Mouse (Mus musculus): Measurements from ENCODE around the gene Actn4. TPM values are rescaled to one million over a fixed set of nuclear protein-coding genes. Genes with fewer than 3 reads are reported as not detected.

Actn4 gene
- polyA plus RNA-seq, 1 experiment from 2014 or later, result 191 TPM

- H3K27ac ChIP-seq (ENCODE audit: low read depth, low read length), result no peak overlapping the region
- H3K4me3 ChIP-seq (ENCODE audit: low read depth, low read length), result no peak overlapping the region
- H3K9ac ChIP-seq (ENCODE audit: low read depth, low read length), result no peak overlapping the region
- peaks cover 54% of the 10 kb centered on the region for H3K4me1 ChIP-seq (replicated peaks; ENCODE audit: control insufficient read depth, insufficient read depth, low read length)
- no peaks in the 10 kb centered on the region for H3K9me3 ChIP-seq (ENCODE audit: control insufficient read depth, low read length)
- DNase-seq (ENCODE audit: low spot score) (no peak), ATAC-seq (replicated peaks; ENCODE audit: low FRiP score) (no peak)
- whole genome bisulfite sequencing, result 83% methylated on average over 7 of the region's 7 CpGs
- no peaks in the 10 kb centered on the region; the same call in 1 of the 2 replicates for H3K36me3 ChIP-seq (ENCODE audit: control insufficient read depth, insufficient read depth, low read length)
- H3K27me3 ChIP-seq (replicated peaks; ENCODE audit: control insufficient read depth, insufficient read depth, low read length), result no peaks in the 10 kb centered on the region
- no peak overlapping the region for H3K4me2 ChIP-seq
Observed at GRCm38 (mm10) chr7:28939418-28940183, 22.5 kb downstream of the Actn4 start.

DNA sequence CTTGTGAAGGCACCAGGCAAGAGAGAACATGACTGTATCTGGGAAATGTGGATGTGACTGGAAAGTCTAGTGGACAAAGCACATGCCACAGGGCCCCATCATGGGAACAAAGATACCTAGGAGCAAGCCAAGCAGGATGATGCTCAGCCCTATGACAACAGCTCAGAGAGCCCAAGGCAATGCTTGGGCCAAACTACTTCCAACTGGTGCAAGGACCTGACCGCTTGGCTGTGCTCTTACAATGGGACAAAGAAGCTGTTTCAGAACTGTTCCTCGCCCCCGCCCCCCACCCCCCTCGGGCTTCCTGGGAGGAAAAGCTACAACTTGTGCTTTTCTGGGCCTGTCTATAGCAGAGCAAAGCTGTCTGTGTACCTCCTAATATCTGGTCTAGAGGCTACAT is 23.5 kb downstream of the Actn4 start:
- Histone ChIP-seq H3K27ac (ENCODE audit: low read depth, low read length) (no peak overlapping the region), H3K4me1 (replicated peaks; ENCODE audit: control insufficient read depth, insufficient read depth, low read length) (peaks cover 57% of the 10 kb centered on the region), H3K36me3 (ENCODE audit: control insufficient read depth, insufficient read depth, low read length) (peaks cover under 1% of the 10 kb centered on the region; the same call in 1 of the 2 replicates), H3K9me3 (ENCODE audit: control insufficient read depth, low read length) (no peaks in the 10 kb centered on the region), H3K27me3 (replicated peaks; ENCODE audit: control insufficient read depth, insufficient read depth, low read length) (no peaks in the 10 kb centered on the region), H3K4me2 (no peak overlapping the region), H3K9ac (ENCODE audit: low read depth, low read length) (no peak overlapping the region), H3K4me3 (ENCODE audit: low read depth, low read length) (no peak overlapping the region)
- WGBS, result 71% methylated on average over 4 of the region's 4 CpGs
- ATAC-seq (replicated peaks; ENCODE audit: low FRiP score), result no peak
- DNase-seq (ENCODE audit: low spot score), result no peak

DNA sequence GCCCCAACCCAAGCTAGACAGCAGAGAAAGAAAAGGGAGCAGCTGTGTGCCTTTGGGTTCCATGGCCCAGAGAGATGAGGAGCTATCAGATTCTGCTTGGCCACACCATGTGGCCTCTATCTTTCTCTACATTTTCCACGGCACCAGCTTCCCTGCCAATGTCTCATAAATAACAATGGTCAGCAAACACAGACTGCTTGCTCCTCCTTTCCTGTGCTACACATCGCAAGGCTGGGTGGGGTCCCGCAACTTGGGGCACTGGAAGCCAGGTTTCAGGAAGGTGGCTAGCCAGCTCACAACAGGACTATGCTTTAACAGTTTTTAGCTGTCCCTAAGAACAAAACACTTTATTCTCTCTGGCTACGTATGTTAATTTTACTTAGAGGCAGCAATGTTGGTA is 25.4 kb downstream of the Actn4 start:
- Histone ChIP-seq H3K4me2 (no peak overlapping the region), H3K4me1 (replicated peaks; ENCODE audit: control insufficient read depth, insufficient read depth, low read length) (peaks cover 61% of the 10 kb centered on the region), H3K27ac (ENCODE audit: low read depth, low read length) (no peak overlapping the region), H3K36me3 (ENCODE audit: control insufficient read depth, insufficient read depth, low read length) (peaks cover 2% of the 10 kb centered on the region; the same call in 1 of the 2 replicates), H3K9ac (ENCODE audit: low read depth, low read length) (no peak overlapping the region), H3K9me3 (ENCODE audit: control insufficient read depth, low read length) (no peaks in the 10 kb centered on the region), H3K4me3 (ENCODE audit: low read depth, low read length) (no peak overlapping the region), H3K27me3 (replicated peaks; ENCODE audit: control insufficient read depth, insufficient read depth, low read length) (no peaks in the 10 kb centered on the region)
- no peak for ATAC-seq (replicated peaks; ENCODE audit: low FRiP score)
- no peak for DNase-seq (ENCODE audit: low spot score)
- WGBS, result 63% methylated on average over 4 of the region's 4 CpGs

DNA sequence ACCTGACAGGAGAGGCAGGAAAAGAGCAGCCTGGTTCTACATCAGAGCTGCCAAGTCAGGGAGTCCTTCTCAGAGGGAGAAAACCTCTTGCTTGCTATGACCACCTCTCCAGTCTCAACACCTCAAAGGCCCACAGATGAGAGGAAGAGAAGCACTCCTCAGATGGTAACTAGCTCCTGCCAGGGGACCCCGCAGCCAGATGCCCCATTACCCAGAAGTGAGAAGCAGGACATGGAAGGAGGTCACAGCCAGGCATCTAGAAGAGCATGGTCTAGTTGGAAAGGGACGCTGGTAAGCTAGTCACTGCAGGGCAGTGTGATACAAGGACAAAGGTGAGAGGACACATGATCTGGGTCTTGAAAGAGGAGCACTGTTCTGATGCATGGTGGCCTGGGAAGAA is 28.3 kb downstream of the Actn4 start:
- Histone ChIP-seq H3K27me3 (replicated peaks; ENCODE audit: control insufficient read depth, insufficient read depth, low read length) (no peaks in the 10 kb centered on the region), H3K27ac (ENCODE audit: low read depth, low read length) (no peak overlapping the region), H3K9ac (ENCODE audit: low read depth, low read length) (no peak overlapping the region), H3K4me1 (replicated peaks; ENCODE audit: control insufficient read depth, insufficient read depth, low read length) (peaks cover 68% of the 10 kb centered on the region), H3K9me3 (ENCODE audit: control insufficient read depth, low read length) (no peaks in the 10 kb centered on the region), H3K36me3 (ENCODE audit: control insufficient read depth, insufficient read depth, low read length) (peaks cover 5% of the 10 kb centered on the region; the same call in 1 of the 2 replicates), H3K4me2 (no peak overlapping the region), H3K4me3 (ENCODE audit: low read depth, low read length) (no peak overlapping the region)
- ATAC-seq (replicated peaks; ENCODE audit: low FRiP score) (no peak), DNase-seq (ENCODE audit: low spot score) (no peak)
- 93% methylated on average over 2 of the region's 2 CpGs for WGBS

DNA sequence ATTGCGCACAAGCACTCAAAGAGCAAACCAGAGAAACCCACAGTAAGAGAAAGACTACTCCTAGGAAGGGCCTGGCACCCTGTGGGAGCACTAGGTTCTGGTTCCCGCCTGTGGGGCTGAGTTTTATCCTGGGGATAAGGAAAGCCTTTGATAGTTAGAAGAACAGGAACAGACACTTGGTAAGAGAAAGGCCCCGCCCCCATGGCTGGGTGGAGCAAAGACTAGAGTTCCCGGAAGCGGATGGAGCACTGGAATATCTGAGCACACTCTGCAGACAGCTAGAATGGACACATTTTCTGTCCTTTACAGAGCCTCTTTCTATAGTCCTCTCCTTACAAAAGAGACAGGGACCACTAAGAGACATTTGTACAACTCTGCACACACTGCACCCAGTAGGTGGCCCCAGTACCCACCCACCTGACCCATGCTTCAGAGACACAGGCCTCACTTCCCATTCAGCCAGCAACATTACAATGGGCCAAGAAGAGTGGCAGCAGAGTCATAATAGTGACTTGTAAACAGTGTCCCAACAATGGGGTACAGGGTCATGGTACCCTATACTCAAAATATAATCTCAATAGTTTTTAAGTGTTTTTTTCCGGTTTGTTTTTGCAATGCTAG is 29.6 kb downstream of the Actn4 start:
- Histone ChIP-seq H3K4me1 (replicated peaks; ENCODE audit: control insufficient read depth, insufficient read depth, low read length) (peaks cover 62% of the 10 kb centered on the region), H3K9me3 (ENCODE audit: control insufficient read depth, low read length) (no peaks in the 10 kb centered on the region), H3K4me3 (ENCODE audit: low read depth, low read length) (no peak overlapping the region), H3K4me2 (no peak overlapping the region), H3K9ac (ENCODE audit: low read depth, low read length) (no peak overlapping the region), H3K36me3 (ENCODE audit: control insufficient read depth, insufficient read depth, low read length) (peaks cover 5% of the 10 kb centered on the region; the same call in 1 of the 2 replicates), H3K27ac (ENCODE audit: low read depth, low read length) (no peak overlapping the region; the same call in 1 of the 2 replicates), H3K27me3 (replicated peaks; ENCODE audit: control insufficient read depth, insufficient read depth, low read length) (no peaks in the 10 kb centered on the region)
- WGBS, result 60% methylated on average over 6 of the region's 6 CpGs
- ATAC-seq (replicated peaks; ENCODE audit: low FRiP score) (no peak), DNase-seq (ENCODE audit: low spot score) (no peak)

- H3K27ac ChIP-seq (ENCODE audit: low read depth, low read length), result no peak overlapping the region
- no peak overlapping the region for H3K4me3 ChIP-seq (ENCODE audit: low read depth, low read length)
- no peak overlapping the region for H3K4me2 ChIP-seq
- WGBS, result 84% methylated on average over 4 of the region's 4 CpGs
- no peaks in the 10 kb centered on the region for H3K9me3 ChIP-seq (ENCODE audit: control insufficient read depth, low read length)
- H3K9ac ChIP-seq (ENCODE audit: low read depth, low read length), result no peak overlapping the region
- peaks cover 53% of the 10 kb centered on the region for H3K4me1 ChIP-seq (replicated peaks; ENCODE audit: control insufficient read depth, insufficient read depth, low read length)
- ATAC-seq (replicated peaks; ENCODE audit: low FRiP score), result no peak
- H3K36me3 ChIP-seq (ENCODE audit: control insufficient read depth, insufficient read depth, low read length), result peaks cover 5% of the 10 kb centered on the region; the same call in 1 of the 2 replicates
- no peak for DNase-seq (ENCODE audit: low spot score)
- no peaks in the 10 kb centered on the region for H3K27me3 ChIP-seq (replicated peaks; ENCODE audit: control insufficient read depth, insufficient read depth, low read length)
Observed at GRCm38 (mm10) chr7:28931695-28932039, 30.5 kb downstream of the Actn4 start.

- no peak overlapping the region for H3K4me3 ChIP-seq (ENCODE audit: low read depth, low read length)
- no peaks in the 10 kb centered on the region for H3K9me3 ChIP-seq (ENCODE audit: control insufficient read depth, low read length)
- ATAC-seq (replicated peaks; ENCODE audit: low FRiP score) (no peak), DNase-seq (ENCODE audit: low spot score) (no peak)
- H3K27ac ChIP-seq (ENCODE audit: low read depth, low read length), result no peak overlapping the region
- H3K36me3 ChIP-seq (ENCODE audit: control insufficient read depth, insufficient read depth, low read length), result peaks cover 5% of the 10 kb centered on the region; the same call in 1 of the 2 replicates
- 91% methylated on average over 7 of the region's 7 CpGs for WGBS
- no peak overlapping the region for H3K9ac ChIP-seq (ENCODE audit: low read depth, low read length)
- H3K27me3 ChIP-seq (replicated peaks; ENCODE audit: control insufficient read depth, insufficient read depth, low read length), result no peaks in the 10 kb centered on the region
- no peak overlapping the region for H3K4me2 ChIP-seq
- peaks cover 52% of the 10 kb centered on the region for H3K4me1 ChIP-seq (replicated peaks; ENCODE audit: control insufficient read depth, insufficient read depth, low read length)
Observed at GRCm38 (mm10) chr7:28931032-28931694, 31.0 kb downstream of the Actn4 start.

DNA sequence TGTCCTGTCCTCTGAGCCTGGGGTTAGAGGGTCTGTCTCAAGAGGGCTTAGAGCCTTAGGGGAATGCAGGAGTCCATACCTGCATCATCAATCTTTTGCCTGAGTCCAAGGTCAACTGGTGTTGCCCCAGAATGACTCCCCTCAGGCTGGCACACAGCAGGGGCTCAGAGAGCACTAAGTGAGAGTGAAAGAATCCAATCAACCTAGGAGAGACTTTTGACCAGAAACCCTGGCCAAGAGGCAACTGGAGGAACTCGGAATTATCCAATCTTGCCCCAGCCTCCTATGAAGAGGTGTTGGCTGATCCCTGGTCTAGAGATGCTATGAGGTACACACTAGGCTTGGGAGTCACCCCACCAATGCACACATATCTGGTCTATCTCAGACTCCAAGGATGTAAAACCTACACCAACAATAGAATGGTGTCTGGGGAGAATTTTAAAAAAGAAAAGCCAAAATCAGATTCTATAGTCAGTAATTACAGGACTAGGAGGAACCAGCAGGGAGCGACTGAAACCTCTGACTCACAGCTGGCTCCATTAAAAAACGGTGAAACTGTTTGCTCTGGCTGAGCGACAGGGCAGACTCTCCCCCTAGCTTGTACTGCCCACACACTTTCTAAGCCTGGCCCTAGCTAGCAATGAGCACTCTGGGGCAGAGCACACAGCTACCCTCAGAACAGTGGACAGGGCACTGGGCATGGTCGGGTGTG is 31.7 kb downstream of the Actn4 start:
- Histone ChIP-seq H3K27ac (ENCODE audit: low read depth, low read length) (no peak overlapping the region), H3K9ac (ENCODE audit: low read depth, low read length) (no peak overlapping the region), H3K27me3 (replicated peaks; ENCODE audit: control insufficient read depth, insufficient read depth, low read length) (no peaks in the 10 kb centered on the region), H3K4me1 (replicated peaks; ENCODE audit: control insufficient read depth, insufficient read depth, low read length) (peaks cover 52% of the 10 kb centered on the region), H3K36me3 (ENCODE audit: control insufficient read depth, insufficient read depth, low read length) (peaks cover 5% of the 10 kb centered on the region; the same call in 1 of the 2 replicates), H3K9me3 (ENCODE audit: control insufficient read depth, low read length) (no peaks in the 10 kb centered on the region), H3K4me2 (no peak overlapping the region), H3K4me3 (ENCODE audit: low read depth, low read length) (no peak overlapping the region)
- 71% methylated on average over 5 of the region's 5 CpGs for WGBS
- ATAC-seq (replicated peaks; ENCODE audit: low FRiP score), result no peak
- no peak for DNase-seq (ENCODE audit: low spot score)

Measured in liver, embryonic 11.5 days (tissue).